Mouse (Mus musculus) embryo, embryonic 10 days (tissue): Measurements from ENCODE around the gene Tmub1.

Source experiments
- DNase-seq: peaks from one replicate; pipeline ENCODE4 v3.0.0-alpha.2; 2015; ENCODE audit warnings: low spot score

The Tmub1 gene

DNA sequence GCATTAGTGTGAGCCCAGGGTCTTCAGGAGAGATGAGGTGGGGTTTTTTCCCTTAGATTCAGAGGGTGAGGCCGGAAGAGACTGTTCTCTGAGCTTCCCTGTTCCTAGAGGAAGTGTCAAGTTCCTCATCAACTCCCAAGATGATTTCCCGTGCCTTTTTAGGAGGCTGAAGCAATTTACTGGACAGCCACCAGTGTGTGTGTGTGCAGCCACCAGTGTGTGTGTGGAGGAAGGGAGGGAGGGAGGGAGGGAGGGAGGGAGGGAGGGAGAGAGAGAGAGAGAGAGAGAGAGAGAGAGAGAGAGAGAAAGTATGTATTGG is 6.3 kb upstream of the Tmub1 start:
- no peak for DNase-seq

DNA sequence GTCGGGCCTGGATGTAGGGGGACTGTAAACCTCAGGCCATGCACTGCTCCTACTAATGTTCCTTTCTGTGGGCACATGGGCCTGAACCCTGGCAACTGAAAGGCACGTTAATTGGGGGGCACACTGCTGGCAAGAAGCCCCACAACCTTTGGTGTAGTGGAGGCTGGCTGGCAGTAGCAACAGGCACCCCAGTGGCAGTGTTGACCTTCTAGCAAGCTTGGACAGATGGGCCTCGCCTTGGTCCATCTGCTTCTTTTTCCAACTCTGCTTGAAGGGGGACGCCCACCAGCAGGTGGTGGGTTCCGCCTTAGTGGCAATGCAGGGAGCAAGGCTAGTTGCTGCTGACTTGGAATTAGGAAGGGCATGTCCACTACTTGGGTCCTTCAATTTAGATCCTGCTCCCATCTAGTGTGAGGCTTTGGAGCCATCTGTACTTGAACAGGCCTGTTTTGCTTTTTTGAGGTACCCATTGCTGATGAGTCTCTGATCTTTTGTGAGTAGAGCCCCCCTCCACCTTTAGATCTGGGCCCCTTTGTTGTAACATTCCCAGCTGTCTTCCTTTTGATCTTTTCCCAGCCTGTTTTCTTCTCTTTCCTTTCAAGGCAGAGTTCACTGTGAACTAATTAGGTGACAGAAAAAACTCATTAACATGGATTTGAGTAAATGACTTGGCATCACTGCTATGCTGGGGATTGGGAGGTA is 5.8 kb upstream of the Tmub1 start:
- DNase-seq = peak; percentile 60

DNA sequence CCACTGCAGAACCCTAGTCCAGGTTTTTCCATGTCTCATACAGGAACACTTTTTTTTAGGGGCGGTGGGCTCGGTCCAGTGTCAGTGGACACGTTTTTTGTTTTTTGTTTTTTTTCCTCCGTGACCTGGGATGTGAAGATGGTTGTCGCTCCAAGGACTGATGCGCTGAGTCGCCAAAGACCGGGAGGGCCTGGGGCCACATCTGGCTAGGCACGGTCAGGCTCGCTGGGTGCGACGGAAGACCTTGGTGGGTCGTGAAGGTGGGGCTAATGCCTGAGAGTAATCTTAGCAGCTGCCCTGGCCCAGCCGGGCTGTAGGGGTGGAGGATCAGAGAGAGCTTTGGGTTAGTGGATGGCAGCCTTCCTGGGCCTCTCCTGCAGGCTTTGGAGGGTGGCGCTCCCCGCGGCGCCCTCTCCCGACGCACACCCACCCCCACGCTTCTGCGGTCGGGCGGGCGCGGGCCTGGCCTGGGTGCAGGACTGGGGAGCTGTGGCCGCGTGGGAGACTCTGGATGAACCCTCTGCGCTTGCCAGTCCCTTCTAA is 5.1 kb upstream of the Tmub1 start:
- DNase-seq = peak; percentile 50

DNA sequence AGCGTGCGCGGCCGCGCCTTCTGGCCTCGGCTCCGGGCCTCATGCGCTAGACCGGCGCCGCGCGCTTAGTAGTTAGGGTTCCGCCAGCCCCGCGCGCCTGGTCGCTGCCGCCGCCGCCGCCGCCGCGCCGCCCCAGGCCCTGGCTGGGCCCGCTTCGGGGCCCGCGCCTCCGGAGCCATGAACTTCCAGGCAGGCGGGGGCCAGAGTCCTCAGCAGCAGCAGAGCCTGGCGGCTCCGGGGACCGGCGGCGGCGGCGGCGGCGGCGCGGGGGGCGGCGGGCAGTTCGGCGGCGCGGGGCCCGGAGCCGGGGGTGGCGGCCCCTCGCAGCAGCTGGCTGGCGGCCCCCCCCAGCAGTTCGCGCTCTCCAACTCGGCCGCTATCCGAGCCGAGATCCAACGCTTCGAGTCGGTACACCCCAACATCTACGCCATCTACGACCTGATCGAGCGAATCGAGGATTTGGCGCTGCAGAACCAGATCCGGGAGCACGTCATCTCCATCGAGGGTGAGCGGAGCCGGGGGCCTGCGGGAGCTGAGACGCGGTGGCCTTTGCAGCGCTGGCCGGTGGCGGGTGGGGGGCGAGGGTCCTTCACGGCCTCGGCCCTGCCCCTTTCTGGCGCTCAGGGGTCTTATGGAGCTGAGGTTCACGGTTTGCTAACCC is 4.5 kb upstream of the Tmub1 start, which contains the start of gene Agap3:
Gene Agap3 (plus strand): TSS at position 148 of the 661 bp plus-strand sequence.
- DNase-seq = peak; percentile 59

DNA sequence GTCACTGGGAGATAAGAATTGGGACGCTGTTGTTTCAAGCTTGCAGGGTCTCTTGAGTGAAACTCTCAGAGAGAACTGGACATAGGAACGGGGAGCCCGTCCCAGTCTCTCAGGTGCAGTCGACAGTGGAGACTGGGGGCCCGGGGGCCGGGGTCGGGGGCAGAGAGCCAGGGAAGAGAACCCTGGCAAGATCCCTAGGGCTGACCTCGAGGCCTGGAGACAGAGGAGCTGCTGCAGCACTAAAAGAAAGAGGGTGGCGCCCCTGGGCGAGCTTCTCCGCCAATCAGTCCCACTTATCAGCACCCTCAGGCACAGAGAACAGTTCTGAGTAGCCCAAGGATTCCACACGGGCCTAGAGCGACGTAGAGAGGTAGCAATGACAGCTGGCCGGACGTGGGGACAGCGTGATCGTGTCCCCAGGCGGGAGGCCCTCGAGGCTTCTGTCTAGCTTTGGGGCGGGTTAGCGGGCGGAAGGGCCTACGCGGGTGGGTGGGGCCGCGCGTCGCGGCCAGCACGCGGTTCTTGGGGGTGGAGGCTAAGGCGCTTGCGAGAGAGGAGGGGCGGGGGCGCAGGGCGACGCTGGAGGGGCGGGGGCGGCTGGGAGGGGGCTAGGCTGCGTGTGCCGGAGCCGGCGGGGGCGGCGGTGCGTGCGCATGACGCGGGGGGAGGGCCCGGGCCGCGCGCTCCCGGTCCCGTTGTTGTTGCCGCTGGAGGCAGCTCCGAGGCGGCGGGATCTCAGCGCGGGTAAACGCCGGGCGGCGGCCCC is 3.8 kb upstream of the Tmub1 start:
- peak; percentile 83 for DNase-seq

DNA sequence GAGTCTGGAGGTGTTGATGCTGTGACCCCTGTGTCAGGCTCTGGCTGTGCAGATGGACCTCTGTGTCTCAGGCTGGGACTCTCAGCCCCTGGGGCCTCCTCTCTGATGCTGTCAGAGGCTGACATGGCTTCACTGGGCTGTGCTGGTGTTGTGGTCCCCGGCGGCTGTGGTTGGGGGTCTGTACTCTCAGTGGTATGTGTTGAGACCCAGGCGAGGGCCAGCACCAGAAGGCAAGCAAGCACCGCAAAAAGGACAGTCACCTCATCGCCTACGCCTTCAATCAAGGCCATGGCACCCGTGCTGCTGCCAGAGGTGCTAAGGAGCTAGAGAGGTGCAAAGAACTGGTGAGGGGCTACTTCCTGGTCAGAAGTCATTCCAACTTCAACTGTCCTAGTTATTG is 1.0 kb downstream of the Tmub1 start:
- DNase-seq = no peak

DNA sequence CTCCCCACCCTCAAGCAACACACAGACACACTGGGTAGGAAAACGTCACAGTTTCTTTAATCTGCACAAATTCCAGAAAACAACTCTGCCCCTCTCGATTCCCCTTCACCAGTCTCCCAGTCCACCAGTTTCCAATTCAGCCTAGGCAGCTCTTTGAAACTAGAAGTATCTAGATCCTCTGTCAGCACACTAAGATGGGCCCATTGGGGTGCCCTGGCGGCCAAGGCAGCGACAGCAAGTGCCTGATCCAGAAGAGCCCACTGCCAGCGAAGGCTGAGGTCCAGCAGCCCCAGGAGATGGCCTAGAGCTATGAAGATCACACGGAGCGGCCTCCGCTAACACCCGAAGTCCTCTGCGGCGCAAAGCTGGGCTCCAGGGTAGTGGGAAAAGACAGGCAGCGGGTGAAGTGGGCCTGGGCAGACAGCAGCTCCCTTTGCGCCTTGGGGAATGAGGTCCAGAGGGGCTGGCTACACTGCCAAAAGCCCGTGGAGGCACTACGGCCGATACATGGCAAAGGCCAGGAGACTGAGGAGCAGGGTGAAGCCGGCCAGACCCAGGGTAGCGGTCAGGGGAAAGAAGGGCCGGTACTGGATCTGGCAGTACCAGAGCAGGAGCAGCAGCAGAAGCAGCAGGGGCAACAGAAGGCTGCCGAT is 2.1 kb downstream of the Tmub1 start:
- no peak for DNase-seq

DNA sequence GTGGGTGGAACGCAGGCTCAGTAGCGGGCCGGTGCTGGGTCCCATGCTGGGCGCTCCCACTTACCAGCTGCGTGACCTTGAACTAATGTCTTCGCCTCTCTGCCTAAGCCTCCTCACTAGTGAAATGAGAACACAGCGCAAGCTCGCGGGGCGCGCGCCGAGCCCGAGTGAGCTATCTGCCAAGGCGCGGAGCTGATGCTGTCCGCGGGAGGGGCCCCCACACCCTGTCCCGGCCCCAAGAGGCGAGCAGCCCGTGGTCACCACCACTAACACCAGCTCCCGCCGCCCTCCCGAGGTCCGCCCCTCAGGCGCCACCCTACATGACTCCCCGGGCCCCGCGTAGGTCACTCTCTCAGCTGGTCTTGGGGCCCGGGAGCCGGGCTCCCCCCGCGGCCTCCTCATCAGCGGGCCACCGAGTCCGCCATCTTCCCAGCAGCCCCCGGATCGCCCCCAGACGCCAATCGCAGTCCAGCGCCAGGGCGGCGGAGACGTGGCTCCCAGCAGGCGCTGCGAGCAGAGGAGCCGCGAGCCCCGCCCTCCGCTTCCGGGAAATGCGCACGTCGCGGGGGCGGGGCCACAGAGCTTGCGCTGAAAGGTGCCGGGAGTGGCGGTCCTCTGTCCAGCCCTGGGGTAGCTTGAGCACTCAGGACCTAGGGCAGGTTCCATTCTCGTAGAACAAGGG is 2.8 kb downstream of the Tmub1 start, which contains the start of gene Fastk:
Gene Fastk (minus strand): TSS at position 542 of the 682 bp plus-strand sequence.
- DNase-seq = peak; percentile 96

DNA sequence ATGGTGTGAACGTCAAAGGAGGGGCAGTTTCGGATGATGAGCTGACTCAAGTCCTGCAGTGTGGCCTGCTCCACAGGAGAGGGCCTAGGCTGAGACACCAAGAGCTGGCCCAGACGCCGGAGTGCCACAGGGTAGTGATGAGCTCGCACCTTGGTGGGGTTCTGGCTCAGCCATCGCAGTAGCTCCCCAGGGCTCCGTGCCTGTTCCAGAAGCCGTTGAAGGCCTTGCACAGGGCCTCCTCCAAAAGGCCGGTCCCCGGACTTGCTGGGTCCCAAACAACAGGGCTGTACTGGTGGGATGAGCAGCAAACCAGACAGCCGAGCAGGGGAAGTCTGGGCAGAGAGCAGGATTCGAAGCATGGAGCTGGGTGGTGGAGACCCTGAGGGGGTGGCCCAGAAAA is 3.7 kb downstream of the Tmub1 start:
- no peak for DNase-seq

DNA sequence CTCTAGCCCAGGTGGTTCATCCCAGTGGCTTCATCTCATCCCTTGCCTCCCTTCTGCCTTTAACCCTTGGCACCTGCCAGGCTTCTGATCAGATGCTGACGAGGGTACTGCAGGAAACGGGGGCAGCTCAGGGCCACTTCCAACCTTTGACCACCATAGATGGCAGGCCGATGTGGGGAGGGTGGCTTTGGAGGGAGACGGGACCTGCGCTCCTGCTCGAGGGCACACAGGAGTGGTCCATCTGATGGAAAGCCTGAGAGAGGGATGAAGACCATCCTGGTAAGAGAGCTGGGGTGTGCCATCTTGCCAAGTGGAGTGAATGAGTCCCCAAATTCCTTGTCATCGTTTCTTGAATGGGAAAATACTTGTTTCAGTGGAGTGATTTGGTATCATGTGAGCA is 4.5 kb downstream of the Tmub1 start:
- DNase-seq = no peak

DNA sequence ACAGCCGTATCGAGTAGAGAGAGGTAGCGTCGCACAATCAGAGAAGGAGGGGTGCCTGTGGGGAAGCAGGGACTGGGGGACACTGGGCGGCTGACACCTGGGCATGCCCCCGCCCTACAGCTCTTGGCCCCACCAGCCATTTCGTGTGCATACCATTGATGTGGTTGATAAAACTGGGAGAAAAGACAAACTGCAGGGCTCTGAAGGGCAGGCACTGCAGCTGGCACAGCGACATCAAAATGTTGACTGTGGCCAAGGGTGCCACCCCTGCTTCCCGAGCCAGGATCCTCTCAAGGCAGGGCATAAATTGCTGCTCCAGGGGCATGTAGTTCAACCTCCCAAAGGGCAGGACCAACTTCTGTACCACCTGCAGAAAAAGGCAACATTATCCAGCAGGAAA is 5.6 kb downstream of the Tmub1 start:
- DNase-seq = no peak

DNA sequence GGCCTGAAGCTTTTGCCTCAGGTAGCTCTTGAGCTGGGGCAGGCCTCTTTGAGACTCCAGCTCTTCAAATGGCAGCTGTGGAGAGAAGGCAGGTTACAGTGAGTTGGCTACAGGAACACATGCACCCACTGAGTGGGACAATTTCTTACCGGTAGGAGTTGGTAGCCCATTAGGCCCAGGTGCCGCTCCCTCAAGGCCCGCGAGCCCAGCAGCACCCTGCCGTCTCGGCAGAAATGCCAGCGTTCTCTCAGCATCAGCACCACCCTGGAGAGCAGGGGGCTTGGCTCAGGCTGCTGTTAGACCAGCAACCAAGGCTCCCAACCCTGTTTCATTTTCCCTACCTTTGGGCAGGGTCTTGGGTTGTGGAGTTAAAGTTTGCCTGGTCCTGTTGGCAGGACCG is 6.5 kb downstream of the Tmub1 start:
- no peak for DNase-seq

DNA sequence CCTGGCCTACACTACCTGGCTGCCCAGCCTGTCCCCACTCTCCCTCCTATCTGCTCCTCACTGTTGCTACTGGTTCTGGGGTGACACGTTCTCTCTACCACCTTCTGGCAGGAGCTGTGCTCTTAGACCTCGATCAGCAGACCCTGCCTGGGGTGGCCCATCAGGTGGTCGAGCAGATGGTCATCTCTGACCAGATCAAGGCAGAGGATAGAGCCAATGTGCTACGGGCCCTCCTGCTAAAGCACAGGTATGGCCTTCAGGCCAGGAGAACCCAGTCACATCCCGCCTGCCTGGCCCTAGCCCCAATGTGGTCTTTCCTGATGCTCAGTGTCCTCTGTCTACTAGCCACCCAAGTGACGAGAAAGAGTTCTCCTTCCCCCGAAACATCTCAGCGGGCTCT is 13.7 kb downstream of the Tmub1 start:
- DNase-seq = no peak

DNA sequence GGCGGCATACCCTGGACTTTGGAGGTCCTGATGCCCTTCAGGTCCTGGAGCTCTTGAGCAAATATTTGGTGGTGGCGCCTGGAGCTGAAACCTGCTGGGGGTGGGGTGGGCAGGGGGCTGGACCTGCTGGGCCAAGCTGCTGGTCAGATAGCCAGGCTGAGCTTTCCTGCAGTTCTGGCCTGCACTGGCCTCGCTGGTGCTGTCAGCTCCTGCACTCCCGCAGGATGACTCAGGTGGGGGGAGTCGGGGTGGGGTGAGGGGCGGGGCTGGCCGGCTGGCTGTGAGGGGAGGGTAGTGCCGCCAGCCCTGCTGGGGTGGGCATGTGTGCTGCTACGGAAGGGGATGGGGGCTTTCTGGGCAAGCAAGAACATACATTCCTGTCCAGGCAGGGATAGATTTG is 19.1 kb downstream of the Tmub1 start:
- no peak for DNase-seq

DNA sequence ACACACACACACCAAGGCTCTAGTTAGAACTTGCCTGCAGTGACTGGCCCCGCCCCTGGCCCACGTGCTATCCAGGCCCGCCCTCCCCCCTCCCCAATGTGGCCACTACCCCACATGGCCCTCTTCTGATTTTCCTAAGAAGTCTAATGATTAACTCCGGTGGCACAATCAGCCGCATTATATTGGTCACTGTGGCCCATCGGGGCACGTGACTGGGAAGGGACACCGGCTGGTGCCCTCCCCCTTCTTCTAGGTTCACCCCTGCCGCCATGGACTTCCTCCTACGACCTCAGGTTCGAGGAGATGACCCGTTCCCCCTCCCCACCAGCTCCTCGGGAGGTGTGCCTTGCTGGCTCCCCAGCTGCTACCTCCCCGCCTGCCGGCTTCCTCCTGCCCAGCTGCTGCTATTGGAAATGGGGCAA is 19.7 kb downstream of the Tmub1 start:
- DNase-seq = peak; percentile 59

DNA sequence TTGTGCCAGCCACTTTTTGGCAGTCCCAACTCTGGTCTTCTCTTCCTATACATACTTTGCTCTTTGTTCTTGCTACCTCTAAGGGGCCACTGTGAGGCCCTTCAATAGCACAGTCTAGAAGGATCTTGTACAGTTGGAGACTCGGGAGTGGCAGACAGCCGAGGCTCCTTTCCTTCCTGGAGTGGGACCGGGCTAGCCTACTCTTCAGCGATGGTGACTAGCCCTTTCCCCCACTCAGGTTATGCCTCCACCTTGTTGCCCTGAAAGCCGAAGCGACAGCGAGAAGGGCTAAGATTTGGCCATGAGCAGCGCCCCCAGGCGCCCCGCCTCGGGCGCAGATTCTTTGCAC is 20.4 kb downstream of the Tmub1 start:
- DNase-seq = no peak

DNA sequence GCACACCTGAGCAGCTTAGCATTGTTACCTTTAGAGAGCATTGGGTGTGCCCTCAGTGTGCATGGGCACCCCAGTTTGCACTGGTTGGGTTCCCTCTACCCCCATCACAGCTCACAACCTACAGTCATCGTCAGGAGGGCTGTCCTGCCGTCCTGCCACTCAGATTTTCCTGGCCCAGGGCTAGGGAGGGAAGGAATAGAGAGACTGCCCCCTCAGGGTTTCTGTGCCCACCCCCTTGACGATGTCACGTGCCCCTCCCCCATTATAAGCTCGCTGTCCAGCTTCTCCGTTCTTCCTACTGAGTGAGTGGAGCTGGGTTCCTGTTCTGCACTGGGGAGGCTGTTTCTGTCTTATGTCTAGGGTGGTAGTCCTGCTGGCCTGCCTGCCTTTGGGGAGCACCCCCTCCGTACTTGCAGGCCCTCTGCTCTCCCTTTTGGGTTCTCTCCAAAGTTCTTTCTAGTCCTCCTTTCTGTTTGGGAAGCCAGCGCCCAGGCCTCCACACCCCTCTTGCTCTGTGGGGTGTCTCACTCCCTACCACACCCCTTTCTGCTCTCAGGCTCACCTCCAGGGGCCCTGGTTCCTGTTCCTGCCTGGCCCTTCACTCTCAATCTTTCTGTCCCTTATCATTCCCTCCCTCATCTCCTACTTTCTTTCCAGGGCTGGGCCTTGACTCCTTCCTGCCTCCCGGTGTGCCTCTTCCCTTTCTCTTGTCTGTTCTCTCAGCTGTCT is 20.9 kb downstream of the Tmub1 start:
- no peak for DNase-seq

DNA sequence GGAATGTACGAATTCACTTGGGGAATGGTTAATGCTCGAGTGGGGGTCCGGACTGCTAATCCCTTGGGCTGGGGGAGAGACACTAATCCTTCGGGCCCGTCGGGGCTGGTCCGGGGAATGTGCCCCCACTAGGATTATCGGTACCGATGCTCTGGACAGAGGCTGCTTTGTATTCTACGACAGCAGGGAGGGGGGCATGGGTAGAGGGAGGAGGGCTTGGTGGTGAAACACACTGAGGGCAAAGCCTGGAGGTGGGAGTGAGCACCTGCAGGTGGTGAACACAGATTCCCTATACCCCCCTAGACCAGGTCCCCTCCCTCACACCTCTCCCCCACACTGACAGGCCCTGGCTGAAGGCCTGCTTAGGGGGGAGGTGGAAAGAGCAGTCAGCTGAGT is 21.6 kb downstream of the Tmub1 start:
- DNase-seq = no peak

DNA sequence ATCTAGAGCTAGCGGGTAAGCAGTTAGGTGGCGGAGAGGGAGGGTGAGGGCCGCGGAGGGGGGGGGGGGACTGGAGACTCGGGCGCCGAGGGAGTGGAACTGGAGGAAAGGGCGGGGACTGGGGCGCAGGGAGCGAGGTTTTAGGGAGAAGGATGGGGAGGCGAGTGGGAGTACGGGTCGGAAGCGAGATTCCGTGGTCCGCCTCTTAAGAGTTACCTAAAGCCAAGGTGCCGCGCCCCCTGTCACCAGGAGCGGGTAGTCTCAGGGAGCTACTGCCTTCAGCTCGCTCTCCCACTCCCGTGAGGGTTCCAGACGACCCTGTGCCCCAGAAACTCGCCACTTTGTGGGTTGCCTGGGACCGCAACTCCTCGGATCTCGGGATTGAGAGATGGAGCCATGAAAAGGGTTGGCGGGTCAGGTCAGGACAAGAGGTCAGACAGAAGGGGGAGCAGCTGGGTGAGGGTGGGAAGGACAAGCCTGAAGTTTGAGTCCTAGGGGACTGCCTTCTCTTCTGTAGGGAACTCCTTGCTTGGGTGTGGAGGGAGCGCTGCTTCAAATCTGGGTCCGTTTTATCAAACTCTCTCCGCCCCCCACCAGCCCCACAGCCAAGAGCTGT is 22.1 kb downstream of the Tmub1 start:
- peak; percentile 74 for DNase-seq

DNA sequence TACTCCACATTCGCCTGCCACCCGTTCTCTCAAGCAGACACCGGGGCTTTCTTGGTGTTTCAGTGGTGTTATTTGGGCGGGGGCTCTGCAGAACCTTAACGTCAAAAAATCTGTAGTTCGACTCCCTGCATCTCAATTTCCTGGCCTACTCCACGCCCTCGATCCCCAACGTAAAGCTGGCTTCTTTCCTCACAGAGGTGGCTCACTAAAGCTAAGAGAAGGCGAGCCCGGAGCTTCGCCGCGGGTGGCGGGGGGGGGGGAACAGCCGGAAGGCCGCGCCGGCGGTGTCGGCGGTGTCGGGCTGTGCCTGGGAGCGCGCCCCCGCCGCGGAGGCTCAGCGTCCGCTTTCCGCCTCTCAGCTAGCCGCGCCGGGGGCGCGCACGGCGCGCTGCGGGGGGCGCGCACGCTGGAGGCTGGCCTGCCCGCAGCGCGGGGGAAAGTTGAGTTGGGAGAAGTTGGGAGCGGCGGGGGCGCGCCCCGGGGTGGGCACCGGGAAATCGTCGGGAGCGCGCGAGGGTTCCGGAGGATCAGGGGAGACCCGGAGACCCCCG is 22.7 kb downstream of the Tmub1 start:
- peak; percentile 88 for DNase-seq
